Mouse (Mus musculus): ENCODE data around the gene Pmf1. TPM values are rescaled to one million over a fixed set of nuclear protein-coding genes. Genes with fewer than 3 reads are reported as not detected.

The Pmf1 gene
- total RNA-seq, 2 experiments from 2014 or later = 6.5 to 6.6 TPM

- intact Hi-C loops (cut with DNase I) = no loop called here
- peak within 1 kb of the TSS; percentile 68 for H3K27ac ChIP-seq
- no peak for TF ChIP-seq CTCF (IDR thresholded peaks at IDR 0.05)
- H3K4me3 ChIP-seq = no peak within 1 kb of the TSS
- peak; percentile 43 to 54 for DNase-seq (ENCODE audit: extremely low spot score in 1 of 2, low spot score in 2 of 2)
These were observed 45.8 kb downstream of the Pmf1 start, which contains the start of gene Paqr6 for GRCm38 (mm10) chr3:88364337-88364736. Paqr6 (plus strand) TSS chr3:88364584.

- no peak for TF ChIP-seq CTCF (IDR thresholded peaks at IDR 0.05)
- intact Hi-C loops (cut with DNase I) = no loop called here
- DNase-seq (ENCODE audit: extremely low spot score in 1 of 2, low spot score in 2 of 2) = peak in 1 of 2 experiments; percentile 54
- Histone ChIP-seq H3K4me3 (no peak overlapping the region), H3K27ac (peak overlapping the region; percentile 68)
These were observed 46.4 kb downstream of the Pmf1 start for GRCm38 (mm10) chr3:88363700-88364099.

GRCm38 (mm10) chr3:88361612-88362313, 48.4 kb downstream of the Pmf1 start:
- H3K27ac ChIP-seq = peak overlapping the region; percentile 71; the same call in 1 of the 2 replicates
- H3K4me3 ChIP-seq = no peak overlapping the region
- DNase-seq (ENCODE audit: extremely low spot score in 1 of 2, low spot score in 2 of 2) = no peak
- intact Hi-C loops (cut with DNase I) = no loop called here
- TF ChIP-seq CTCF (IDR thresholded peaks at IDR 0.05) = no peak

GRCm38 (mm10) chr3:88361096-88361495, 49.0 kb downstream of the Pmf1 start:
- TF ChIP-seq CTCF (IDR thresholded peaks at IDR 0.05) = no peak
- Histone ChIP-seq H3K4me3 (no peak overlapping the region), H3K27ac (peak overlapping the region; percentile 71; the same call in 1 of the 2 replicates)
- intact Hi-C loops (cut with DNase I) = no loop called here
- DNase-seq (ENCODE audit: extremely low spot score in 1 of 2, low spot score in 2 of 2) = no peak

- Histone ChIP-seq H3K27ac (peak overlapping the region; percentile 3), H3K4me3 (no peak overlapping the region)
- intact Hi-C loops (cut with DNase I) = no loop called here
- TF ChIP-seq CTCF (IDR thresholded peaks at IDR 0.05) = no peak
- DNase-seq (ENCODE audit: extremely low spot score in 1 of 2, low spot score in 2 of 2) = no peak
These were observed 50.1 kb downstream of the Pmf1 start for GRCm38 (mm10) chr3:88359989-88360388.

GRCm38 (mm10) chr3:88359584-88359983, 50.5 kb downstream of the Pmf1 start:
- no peak for DNase-seq (ENCODE audit: extremely low spot score in 1 of 2, low spot score in 2 of 2)
- TF ChIP-seq CTCF (IDR thresholded peaks at IDR 0.05) = no peak
- intact Hi-C loops (cut with DNase I) = no loop called here
- H3K27ac ChIP-seq = peak overlapping the region; percentile 3
- H3K4me3 ChIP-seq = no peak overlapping the region

- no peak overlapping the region for H3K4me3 ChIP-seq
- no peak overlapping the region for H3K27ac ChIP-seq
- intact Hi-C loops (cut with DNase I) = no loop called here
- TF ChIP-seq CTCF (IDR thresholded peaks at IDR 0.05) = peak; percentile 41
- no peak for DNase-seq (ENCODE audit: extremely low spot score in 1 of 2, low spot score in 2 of 2)
These were observed 55.5 kb downstream of the Pmf1 start for GRCm38 (mm10) chr3:88354396-88355165.

GRCm38 (mm10) chr3:88352907-88353306, 57.2 kb downstream of the Pmf1 start:
- intact Hi-C loops (cut with DNase I) = no loop called here
- no peak overlapping the region for H3K27ac ChIP-seq
- H3K4me3 ChIP-seq = no peak overlapping the region
- DNase-seq (ENCODE audit: extremely low spot score in 1 of 2, low spot score in 2 of 2) = no peak
- TF ChIP-seq CTCF (IDR thresholded peaks at IDR 0.05) = no peak

GRCm38 (mm10) chr3:88350732-88351131, 59.4 kb downstream of the Pmf1 start:
- no peak for TF ChIP-seq CTCF (IDR thresholded peaks at IDR 0.05)
- DNase-seq (ENCODE audit: extremely low spot score in 1 of 2, low spot score in 2 of 2) = no peak
- Histone ChIP-seq H3K4me3 (no peak overlapping the region), H3K27ac (no peak overlapping the region)
- intact Hi-C loops (cut with DNase I) = no loop called here

Small RNA genes within 50 kb of the gene (microRNA-seq; reads per million reads assigned to microRNA genes)
- gene Mir7011 = 0.48 to 1.5 reads per million in 2 experiments

Other genes with a start within 250 kb of the Pmf1 start
- not detected for gene Rhbg, start 155.6 kb downstream of the Pmf1 start, total RNA-seq (2021)
- gene Gm38392, start 123.1 kb downstream of the Pmf1 start, total RNA-seq (2021) = under 1 TPM in 1 of 2 experiments, not detected in 1; 0.59 TPM
- 1 to 10 TPM; 3.7 to 3.8 TPM for gene Tsacc, start 113.3 kb downstream of the Pmf1 start, total RNA-seq (2021)
- 100 to 1,000 TPM; 168 to 170 TPM for gene Cct3, start 113.2 kb downstream of the Pmf1 start, total RNA-seq (2021)
- gene Glmp, start 85.3 kb downstream of the Pmf1 start, total RNA-seq (2021) = 10 to 100 TPM; 77.5 to 91.1 TPM
- gene Tmem79, start 74.2 kb downstream of the Pmf1 start, total RNA-seq (2021) = 1 to 10 TPM; 1.2 to 1.4 TPM
- 10 to 100 TPM; 78.3 to 79.5 TPM for gene Smg5, start 74.1 kb downstream of the Pmf1 start, total RNA-seq (2021)
- gene Paqr6, start 45.7 kb downstream of the Pmf1 start, total RNA-seq (2021) = 1 to 10 TPM; 8.7 to 8.8 TPM
- gene Bglap3, start 37.6 kb downstream of the Pmf1 start, total RNA-seq (2021) = under 1 TPM; 0.49 to 0.57 TPM
- gene Bglap2, start 31.6 kb downstream of the Pmf1 start, total RNA-seq (2021) = 1 to 10 TPM in 1 of 2 experiments, not detected in 1; 1.1 TPM
- gene Bglap, start 25.9 kb downstream of the Pmf1 start, total RNA-seq (2021) = 1 to 10 TPM; 1.4 to 1.6 TPM
- 10 to 100 TPM; 75.8 to 77.6 TPM for gene Slc25a44, start 14.8 kb upstream of the Pmf1 start, total RNA-seq (2021)
- gene Sema4a, start 50.9 kb upstream of the Pmf1 start, total RNA-seq (2021) = 10 to 100 TPM; 68.7 to 71.2 TPM
- gene Lmna, start 99.6 kb upstream of the Pmf1 start, total RNA-seq (2021) = 10 to 100 TPM; 59.3 to 61.7 TPM
- gene Mex3a, start 122.1 kb upstream of the Pmf1 start, total RNA-seq (2021) = 1 to 10 TPM; 3.2 TPM
- gene Rab25, start 138.0 kb upstream of the Pmf1 start, total RNA-seq (2021) = not detected
- 10 to 100 TPM; 98.3 to 99.1 TPM for gene Lamtor2, start 142.7 kb upstream of the Pmf1 start, total RNA-seq (2021)
- gene Ubqln4, start 143.4 kb upstream of the Pmf1 start, total RNA-seq (2021) = 100 to 1,000 TPM; 137 to 148 TPM
- gene Ssr2, start 165.5 kb upstream of the Pmf1 start, total RNA-seq (2021) = 10 to 100 TPM; 90.2 to 90.3 TPM
- 100 to 1,000 TPM; 239 to 266 TPM for gene Arhgef2, start 195.6 kb upstream of the Pmf1 start, total RNA-seq (2021)
- not detected for gene Rxfp4, start 242.8 kb upstream of the Pmf1 start, total RNA-seq (2021)

Data from left cerebral cortex, adult 2 months (tissue).